Mouse (Mus musculus): ENCODE measurements around the gene Rnf6. TPM values are rescaled to one million over a fixed set of nuclear protein-coding genes. Genes with fewer than 3 reads are reported as not detected.

Gene Rnf6
- polyA plus RNA-seq, 1 experiment from 2014 or later = 39.9 TPM

- H3K9me3 ChIP-seq (ENCODE audit: control insufficient read depth, low read length) = no peaks in the 10 kb centered on the region
- DNase-seq (ENCODE audit: low spot score) = no peak
- WGBS = 81% methylated on average over 10 of the region's 10 CpGs
- H3K9ac ChIP-seq (ENCODE audit: low read length) = no peak overlapping the region
- 0 out of 2 replicates have a peak, but pooled peaks cover 5% of the 10 kb centered on the region for H3K36me3 ChIP-seq (ENCODE audit: control insufficient read depth, insufficient read depth, low read length)
- ATAC-seq (replicated peaks; ENCODE audit: low FRiP score, low TSS enrichment, low read depth) = no peak
- H3K4me3 ChIP-seq (ENCODE audit: low read depth, low read length) = no peak overlapping the region
- H3K27me3 ChIP-seq (replicated peaks; ENCODE audit: control insufficient read depth, insufficient read depth, low read length) = no peaks in the 10 kb centered on the region
- H3K4me2 ChIP-seq (ENCODE audit: low read length) = no peak overlapping the region
- no peak overlapping the region for H3K27ac ChIP-seq (ENCODE audit: low read depth)
- peaks cover 20% of the 10 kb centered on the region for H3K4me1 ChIP-seq (replicated peaks; ENCODE audit: control insufficient read depth, insufficient read depth, low read length)
These were observed 27.4 kb upstream of the Rnf6 start for GRCm38 (mm10) chr5:146248746-146249145.

- H3K27me3 ChIP-seq (replicated peaks; ENCODE audit: control insufficient read depth, insufficient read depth, low read length) = no peaks in the 10 kb centered on the region
- H3K4me2 ChIP-seq (ENCODE audit: low read length) = no peak overlapping the region
- H3K36me3 ChIP-seq (ENCODE audit: control insufficient read depth, insufficient read depth, low read length) = 0 out of 2 replicates have a peak, but pooled peaks cover 5% of the 10 kb centered on the region
- peaks cover 20% of the 10 kb centered on the region for H3K4me1 ChIP-seq (replicated peaks; ENCODE audit: control insufficient read depth, insufficient read depth, low read length)
- WGBS = 53% methylated on average over 5 of the region's 5 CpGs
- no peak overlapping the region for H3K27ac ChIP-seq (ENCODE audit: low read depth)
- no peak overlapping the region for H3K9ac ChIP-seq (ENCODE audit: low read length)
- H3K4me3 ChIP-seq (ENCODE audit: low read depth, low read length) = no peak overlapping the region
- DNase-seq (ENCODE audit: low spot score) (no peak), ATAC-seq (replicated peaks; ENCODE audit: low FRiP score, low TSS enrichment, low read depth) (no peak)
- no peaks in the 10 kb centered on the region for H3K9me3 ChIP-seq (ENCODE audit: control insufficient read depth, low read length)
These were observed 26.4 kb upstream of the Rnf6 start for GRCm38 (mm10) chr5:146247709-146248108.

GRCm38 (mm10) chr5:146246386-146246785 is 25.0 kb upstream of the Rnf6 start:
- Histone ChIP-seq H3K27ac (ENCODE audit: low read depth) (no peak overlapping the region), H3K9me3 (ENCODE audit: control insufficient read depth, low read length) (no peaks in the 10 kb centered on the region), H3K4me1 (replicated peaks; ENCODE audit: control insufficient read depth, insufficient read depth, low read length) (peaks cover 20% of the 10 kb centered on the region; the same call in 1 of the 2 replicates), H3K36me3 (ENCODE audit: control insufficient read depth, insufficient read depth, low read length) (0 out of 2 replicates have a peak, but pooled peaks cover 5% of the 10 kb centered on the region), H3K27me3 (replicated peaks; ENCODE audit: control insufficient read depth, insufficient read depth, low read length) (no peaks in the 10 kb centered on the region), H3K4me3 (ENCODE audit: low read depth, low read length) (no peak overlapping the region), H3K9ac (ENCODE audit: low read length) (no peak overlapping the region), H3K4me2 (ENCODE audit: low read length) (no peak overlapping the region)
- ATAC-seq (replicated peaks; ENCODE audit: low FRiP score, low TSS enrichment, low read depth) = no peak
- no peak for DNase-seq (ENCODE audit: low spot score)
- WGBS = 97% methylated on average over 1 of the region's 1 CpGs

- Histone ChIP-seq H3K4me2 (ENCODE audit: low read length) (no peak overlapping the region), H3K9me3 (ENCODE audit: control insufficient read depth, low read length) (no peaks in the 10 kb centered on the region), H3K4me1 (replicated peaks; ENCODE audit: control insufficient read depth, insufficient read depth, low read length) (peaks cover 17% of the 10 kb centered on the region; the same call in 1 of the 2 replicates), H3K4me3 (ENCODE audit: low read depth, low read length) (no peak overlapping the region), H3K9ac (ENCODE audit: low read length) (no peak overlapping the region), H3K36me3 (ENCODE audit: control insufficient read depth, insufficient read depth, low read length) (0 out of 2 replicates have a peak, but pooled peaks cover 5% of the 10 kb centered on the region), H3K27ac (ENCODE audit: low read depth) (no peak overlapping the region), H3K27me3 (replicated peaks; ENCODE audit: control insufficient read depth, insufficient read depth, low read length) (no peaks in the 10 kb centered on the region)
- 90% methylated on average over 7 of the region's 7 CpGs for WGBS
- no peak for ATAC-seq (replicated peaks; ENCODE audit: low FRiP score, low TSS enrichment, low read depth)
- no peak for DNase-seq (ENCODE audit: low spot score)
These were observed 24.5 kb upstream of the Rnf6 start for GRCm38 (mm10) chr5:146245646-146246370.

- Histone ChIP-seq H3K4me3 (ENCODE audit: low read depth, low read length) (no peak overlapping the region), H3K9me3 (ENCODE audit: control insufficient read depth, low read length) (no peaks in the 10 kb centered on the region), H3K27me3 (replicated peaks; ENCODE audit: control insufficient read depth, insufficient read depth, low read length) (no peaks in the 10 kb centered on the region), H3K4me1 (replicated peaks; ENCODE audit: control insufficient read depth, insufficient read depth, low read length) (peaks cover 14% of the 10 kb centered on the region; the same call in 1 of the 2 replicates), H3K27ac (ENCODE audit: low read depth) (no peak overlapping the region), H3K4me2 (ENCODE audit: low read length) (no peak overlapping the region), H3K36me3 (ENCODE audit: control insufficient read depth, insufficient read depth, low read length) (0 out of 2 replicates have a peak, but pooled peaks cover 5% of the 10 kb centered on the region), H3K9ac (ENCODE audit: low read length) (no peak overlapping the region)
- DNase-seq (ENCODE audit: low spot score) = no peak
- WGBS = 93% methylated on average over 4 of the region's 4 CpGs
- ATAC-seq (replicated peaks; ENCODE audit: low FRiP score, low TSS enrichment, low read depth) = no peak
These were observed 23.8 kb upstream of the Rnf6 start for GRCm38 (mm10) chr5:146245193-146245592.

GRCm38 (mm10) chr5:146241202-146241601 is 19.8 kb upstream of the Rnf6 start:
- Histone ChIP-seq H3K4me1 (replicated peaks; ENCODE audit: control insufficient read depth, insufficient read depth, low read length) (no peaks in the 10 kb centered on the region), H3K36me3 (ENCODE audit: control insufficient read depth, insufficient read depth, low read length) (no peaks in the 10 kb centered on the region), H3K4me3 (ENCODE audit: low read depth, low read length) (no peak overlapping the region), H3K27ac (ENCODE audit: low read depth) (no peak overlapping the region), H3K27me3 (replicated peaks; ENCODE audit: control insufficient read depth, insufficient read depth, low read length) (no peaks in the 10 kb centered on the region), H3K9me3 (ENCODE audit: control insufficient read depth, low read length) (no peaks in the 10 kb centered on the region), H3K4me2 (ENCODE audit: low read length) (no peak overlapping the region), H3K9ac (ENCODE audit: low read length) (no peak overlapping the region)
- ATAC-seq (replicated peaks; ENCODE audit: low FRiP score, low TSS enrichment, low read depth) (no peak), DNase-seq (ENCODE audit: low spot score) (no peak)
- WGBS = 87% methylated on average over 3 of the region's 3 CpGs

GRCm38 (mm10) chr5:146240771-146241170 is 19.4 kb upstream of the Rnf6 start:
- no peaks in the 10 kb centered on the region; the same call in 1 of the 2 replicates for H3K36me3 ChIP-seq (ENCODE audit: control insufficient read depth, insufficient read depth, low read length)
- no peaks in the 10 kb centered on the region for H3K4me1 ChIP-seq (replicated peaks; ENCODE audit: control insufficient read depth, insufficient read depth, low read length)
- ATAC-seq (replicated peaks; ENCODE audit: low FRiP score, low TSS enrichment, low read depth) = no peak
- no peak overlapping the region for H3K27ac ChIP-seq (ENCODE audit: low read depth)
- H3K4me2 ChIP-seq (ENCODE audit: low read length) = no peak overlapping the region
- no peaks in the 10 kb centered on the region for H3K27me3 ChIP-seq (replicated peaks; ENCODE audit: control insufficient read depth, insufficient read depth, low read length)
- WGBS = 89% methylated on average over 2 of the region's 2 CpGs
- no peak overlapping the region for H3K9ac ChIP-seq (ENCODE audit: low read length)
- no peak overlapping the region for H3K4me3 ChIP-seq (ENCODE audit: low read depth, low read length)
- no peaks in the 10 kb centered on the region for H3K9me3 ChIP-seq (ENCODE audit: control insufficient read depth, low read length)
- no peak for DNase-seq (ENCODE audit: low spot score)

GRCm38 (mm10) chr5:146238274-146238673 is 16.9 kb upstream of the Rnf6 start:
- H3K9me3 ChIP-seq (ENCODE audit: control insufficient read depth, low read length) = no peaks in the 10 kb centered on the region
- H3K36me3 ChIP-seq (ENCODE audit: control insufficient read depth, insufficient read depth, low read length) = no peaks in the 10 kb centered on the region; the same call in 1 of the 2 replicates
- H3K9ac ChIP-seq (ENCODE audit: low read length) = no peak overlapping the region
- H3K4me3 ChIP-seq (ENCODE audit: low read depth, low read length) = no peak overlapping the region
- no peak overlapping the region for H3K27ac ChIP-seq (ENCODE audit: low read depth)
- no peak for ATAC-seq (replicated peaks; ENCODE audit: low FRiP score, low TSS enrichment, low read depth)
- H3K27me3 ChIP-seq (replicated peaks; ENCODE audit: control insufficient read depth, insufficient read depth, low read length) = no peaks in the 10 kb centered on the region
- H3K4me2 ChIP-seq (ENCODE audit: low read length) = no peak overlapping the region
- peaks cover 5% of the 10 kb centered on the region; the same call in 1 of the 2 replicates for H3K4me1 ChIP-seq (replicated peaks; ENCODE audit: control insufficient read depth, insufficient read depth, low read length)
- no peak for DNase-seq (ENCODE audit: low spot score)
- 78% methylated on average over 10 of the region's 10 CpGs for WGBS

GRCm38 (mm10) chr5:146234336-146234735 is 13.0 kb upstream of the Rnf6 start:
- ATAC-seq (replicated peaks; ENCODE audit: low FRiP score, low TSS enrichment, low read depth) (no peak), DNase-seq (ENCODE audit: low spot score) (no peak)
- Histone ChIP-seq H3K4me3 (ENCODE audit: low read depth, low read length) (no peak overlapping the region), H3K27ac (ENCODE audit: low read depth) (no peak overlapping the region), H3K4me2 (ENCODE audit: low read length) (no peak overlapping the region), H3K36me3 (ENCODE audit: control insufficient read depth, insufficient read depth, low read length) (no peaks in the 10 kb centered on the region; the same call in 1 of the 2 replicates), H3K4me1 (replicated peaks; ENCODE audit: control insufficient read depth, insufficient read depth, low read length) (peaks cover 8% of the 10 kb centered on the region; the same call in 1 of the 2 replicates), H3K9me3 (ENCODE audit: control insufficient read depth, low read length) (no peaks in the 10 kb centered on the region), H3K9ac (ENCODE audit: low read length) (no peak overlapping the region), H3K27me3 (replicated peaks; ENCODE audit: control insufficient read depth, insufficient read depth, low read length) (no peaks in the 10 kb centered on the region)
- WGBS = 89% methylated on average over 1 of the region's 1 CpGs
